Mouse (Mus musculus) olfactory bulb, adult 2 months (tissue): ENCODE data around the gene 9530003J23Rik.

ENCODE experiments used
- CTCF ChIP-seq: fragments of 200-500 bp; IDR thresholded peaks from 2 replicates; pipeline ENCODE4 v1.5.1; 2012; ENCODE audit warnings: low read depth, mild to moderate bottlenecking, low read length, moderate library complexity; ENCODE audit not compliant: insufficient read depth
- POLR2A ChIP-seq: fragments of 200-500 bp; IDR thresholded peaks from 2 replicates; pipeline ENCODE4 v1.6.1; 2012; ENCODE audit warnings: mild to moderate bottlenecking, low read depth, low read length, moderate library complexity; ENCODE audit not compliant: insufficient read depth

GRCm38 (mm10) chr10:117287226-117287850, 48.8 kb upstream of the 9530003J23Rik start:
- TF ChIP-seq CTCF (no peak), POLR2A (no peak)
